Mouse (Mus musculus): Measurements from ENCODE around the gene 3110021N24Rik.

DNA sequence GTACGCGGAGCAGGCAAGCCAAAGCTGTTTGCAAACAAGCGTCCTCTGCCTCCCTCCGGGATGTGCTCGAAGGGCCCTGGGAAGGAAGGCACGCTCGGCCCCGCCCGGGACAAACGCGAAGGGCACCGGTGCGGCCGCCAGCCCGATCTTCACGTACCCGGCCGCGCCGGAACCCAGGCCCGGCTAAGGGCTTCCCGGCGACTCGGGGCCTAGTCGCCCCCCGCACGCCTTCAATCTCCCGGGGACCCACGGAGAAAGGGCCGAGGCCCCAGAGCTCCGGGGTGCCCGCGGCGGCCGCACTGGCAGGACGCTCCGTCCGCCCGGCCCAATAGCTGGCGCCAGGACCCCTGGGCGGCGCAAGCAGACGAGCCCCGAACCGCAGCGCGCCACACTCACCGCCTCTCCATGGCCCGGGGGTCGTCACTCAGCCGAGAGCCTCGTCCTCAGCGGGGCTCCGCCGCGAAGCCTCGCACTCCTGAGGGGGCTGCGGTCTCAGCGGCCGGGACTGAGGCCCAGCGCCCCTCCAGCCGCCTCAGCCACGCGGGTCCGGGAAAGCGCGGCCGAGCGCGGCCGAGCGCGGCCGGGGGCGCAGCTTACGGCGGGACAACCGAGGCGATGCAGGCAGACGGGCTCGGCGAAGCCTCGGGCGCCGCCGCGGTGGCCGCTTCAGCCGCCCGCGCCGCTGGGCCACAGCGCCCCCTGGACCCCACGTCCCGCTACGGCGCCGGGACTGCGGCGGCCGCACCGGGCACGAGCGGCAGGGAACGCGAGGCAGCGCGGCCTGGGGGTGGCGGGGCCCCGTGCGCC lies 60.8 kb downstream of the 3110021N24Rik start, which contains the start of gene Zfyve9:
- TF ChIP-seq CTCF (IDR thresholded peaks at IDR 0.05): peak; percentile 60
- TF ChIP-seq EP300 (IDR thresholded peaks at IDR 0.05): no peak
